Mouse (Mus musculus): ENCODE results near the gene Chordc1.

- TF ChIP-seq CTCF (IDR thresholded peaks at IDR 0.05; ENCODE audit: borderline replicate concordance, extremely low read depth, insufficient read depth, insufficient read length): no peak
- TF ChIP-seq POLR2A (IDR thresholded peaks at IDR 0.05; ENCODE audit: borderline replicate concordance, extremely low read depth, insufficient read depth, insufficient read length, poor library complexity, severe bottlenecking): no peak
These were observed 16.0 kb upstream of the Chordc1 start for GRCm38 (mm10) chr9:18275901-18276300.

All from brain, embryonic 14.5 days (tissue).